Mouse (Mus musculus) kidney, embryonic 16.5 days (tissue): ENCODE results near the gene Mmp11. TPM values are rescaled to one million over a fixed set of nuclear protein-coding genes. Genes with fewer than 3 reads are reported as not detected.
"Not testable (repeated sequence)": the region's sequence is repeated elsewhere in the genome, so short reads cannot be mapped to it uniquely, and the experiment has no call there.

Experiments used
- ATAC-seq: fragments of 200-750 bp; cut with Nextera tagmentation; 2 replicates; pipeline ENCODE4 v1.8.0; 2017; ENCODE audit warnings: moderate TSS enrichment; ENCODE audit not compliant: low FRiP score, low TSS enrichment
- H3K27ac ChIP-seq: fragments of 300-500 bp; sonication (generic); 2 replicates; pipeline ENCODE4 v1.5.1; 2014; ENCODE audit warnings: low read length
- H3K27me3 ChIP-seq: fragments of 300-500 bp; sonication (generic); 2 replicates; pipeline ENCODE4 v1.6.1; 2014; ENCODE audit warnings: low read length, control low read depth, mixed read lengths; ENCODE audit not compliant: insufficient read depth
- H3K36me3 ChIP-seq: fragments of 300-500 bp; sonication (generic); 2 replicates; pipeline ENCODE4 v1.6.1; 2014; ENCODE audit warnings: low read length, control low read depth, mixed read lengths; ENCODE audit not compliant: insufficient read depth
- H3K4me1 ChIP-seq: fragments of 300-500 bp; sonication (generic); 2 replicates; pipeline ENCODE4 v1.6.1; 2014; ENCODE audit warnings: low read length, control low read depth, mixed read lengths; ENCODE audit not compliant: insufficient read depth
- H3K4me2 ChIP-seq: fragments of 300-500 bp; sonication (generic); replicated peaks from 2 replicates; pipeline ENCODE4 v1.6.1; 2014; ENCODE audit warnings: low read depth, low read length
- H3K4me3 ChIP-seq: fragments of 300-500 bp; sonication (generic); 2 replicates; pipeline ENCODE4 v1.5.1; 2014; ENCODE audit warnings: mild to moderate bottlenecking, low read length
- H3K9ac ChIP-seq: fragments of 300-500 bp; sonication (generic); replicated peaks from 2 replicates; pipeline ENCODE4 v1.6.1; 2014; ENCODE audit warnings: low read length
- H3K9me3 ChIP-seq: fragments of 300-500 bp; sonication (generic); 2 replicates; pipeline ENCODE4 v1.6.1; 2016; ENCODE audit warnings: low read length, control low read depth
- WGBS: fragments of 180-500 bp; shearing (Covaris S2); extraction: QIAGEN DNeasy Blood & Tissue Kit; methylation state at CpG from one replicate; pipeline ENCODE4 v1.1.7; 2014; 5-methylcytosine and 5-hydroxymethylcytosine counted together
- polyA plus RNA-seq: library from polyadenylated mRNA; unstranded; fragments of >200 nt; fragmentation: Nextera tagmentation; extraction: Ambion mirVana; gene quantifications from 2 replicates; pipeline ENCODE4 v1.2.1, GENCODE M21; 2015

The Mmp11 gene
- polyA plus RNA-seq, 1 experiment from 2014 or later, result 62.1 TPM

GRCm38 (mm10) chr10:75904391-75904790 lies 31.9 kb downstream of the Mmp11 start:
- no peak overlapping the region for H3K4me2 ChIP-seq
- H3K9ac ChIP-seq, result no peak overlapping the region
- H3K27me3 ChIP-seq, result no peaks in the 10 kb centered on the region
- peaks cover 80% of the 10 kb centered on the region for H3K36me3 ChIP-seq
- H3K4me1 ChIP-seq, result no peaks in the 10 kb centered on the region
- H3K27ac ChIP-seq, result no peak overlapping the region
- no peaks in the 10 kb centered on the region for H3K9me3 ChIP-seq
- ATAC-seq, result no peak
- WGBS, result 87% methylated on average over 5 of the region's 5 CpGs
- H3K4me3 ChIP-seq, result no peak overlapping the region

DNA sequence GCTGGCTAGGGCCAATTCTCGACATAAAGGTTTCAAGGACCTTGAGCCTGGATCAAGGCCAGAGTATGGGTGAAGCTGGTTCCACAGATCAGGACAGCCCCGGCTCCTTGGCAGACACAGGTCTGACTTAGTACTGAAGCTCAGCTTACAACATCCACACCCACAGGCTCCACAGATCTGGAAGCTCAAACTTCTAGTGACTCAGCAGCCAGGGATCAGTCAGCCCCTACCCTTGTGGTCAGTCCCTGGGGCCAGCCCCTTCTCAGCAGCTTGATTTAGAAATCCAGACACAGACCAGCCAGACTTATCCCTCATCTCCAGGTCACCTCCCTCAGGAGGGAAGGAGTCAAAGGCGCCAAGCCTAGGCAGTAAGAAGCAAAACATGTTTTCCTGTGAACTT lies 37.5 kb downstream of the Mmp11 start:
- no peak overlapping the region for H3K4me3 ChIP-seq
- no peak overlapping the region for H3K27ac ChIP-seq
- H3K27me3 ChIP-seq, result no peaks in the 10 kb centered on the region
- no peaks in the 10 kb centered on the region for H3K9me3 ChIP-seq
- peaks cover 3% of the 10 kb centered on the region for H3K4me1 ChIP-seq
- 71% methylated on average over 3 of the region's 3 CpGs for WGBS
- peaks cover 72% of the 10 kb centered on the region for H3K36me3 ChIP-seq
- ATAC-seq, result 0 out of 2 replicates have a peak, but pooled peaks have one; percentile 12
- H3K4me2 ChIP-seq, result no peak overlapping the region
- no peak overlapping the region for H3K9ac ChIP-seq

DNA sequence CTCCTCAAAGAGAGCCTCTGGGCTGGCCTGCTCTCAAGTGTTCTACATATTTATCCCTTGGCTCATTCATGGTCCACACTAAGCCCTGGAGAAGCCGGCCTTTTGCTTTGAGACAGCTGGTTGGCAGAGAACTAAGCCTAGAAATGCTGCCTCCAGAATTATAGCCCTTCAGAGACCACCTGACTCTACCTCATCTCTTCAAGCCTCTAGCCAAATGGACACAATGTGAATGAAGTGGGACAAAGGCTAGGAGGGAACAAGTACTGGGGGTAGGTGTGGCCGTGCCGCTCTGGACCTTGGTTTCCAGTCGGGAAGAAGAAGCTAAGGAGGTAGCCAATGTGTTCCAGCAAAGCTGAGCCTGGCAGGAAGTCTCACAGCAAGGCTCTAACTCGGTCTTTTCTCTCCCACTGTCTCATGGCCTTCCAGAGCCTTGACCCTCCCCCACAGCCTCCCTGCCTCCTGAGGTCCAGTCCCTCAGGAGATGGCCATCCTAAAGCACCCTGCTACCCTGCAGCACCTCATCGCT lies 38.2 kb downstream of the Mmp11 start:
- 71% methylated on average over 6 of the region's 6 CpGs for WGBS
- H3K9me3 ChIP-seq, result no peaks in the 10 kb centered on the region
- peaks cover 65% of the 10 kb centered on the region for H3K36me3 ChIP-seq
- no peak overlapping the region for H3K4me3 ChIP-seq
- peaks cover 9% of the 10 kb centered on the region for H3K4me1 ChIP-seq
- H3K9ac ChIP-seq, result no peak overlapping the region
- no peak overlapping the region for H3K4me2 ChIP-seq
- no peak overlapping the region for H3K27ac ChIP-seq
- no peaks in the 10 kb centered on the region for H3K27me3 ChIP-seq
- ATAC-seq, result no peak

- Histone ChIP-seq H3K4me1 (peaks cover 14% of the 10 kb centered on the region), H3K9ac (no peak overlapping the region), H3K4me2 (no peak overlapping the region), H3K27me3 (no peaks in the 10 kb centered on the region), H3K4me3 (no peak overlapping the region), H3K27ac (no peak overlapping the region), H3K36me3 (peaks cover 58% of the 10 kb centered on the region), H3K9me3 (no peaks in the 10 kb centered on the region)
- WGBS, result 46% methylated on average over 6 of the region's 6 CpGs
- ATAC-seq, result no peak
Measured at GRCm38 (mm10) chr10:75897373-75897772, 38.9 kb downstream of the Mmp11 start.

- Histone ChIP-seq H3K9me3 (no peaks in the 10 kb centered on the region), H3K27ac (no peak overlapping the region), H3K9ac (no peak overlapping the region), H3K27me3 (no peaks in the 10 kb centered on the region), H3K4me2 (no peak overlapping the region), H3K36me3 (peaks cover 46% of the 10 kb centered on the region), H3K4me3 (no peak overlapping the region), H3K4me1 (peaks cover 15% of the 10 kb centered on the region)
- no peak for ATAC-seq
- 100% methylated on average over 1 of the region's 1 CpGs for WGBS
Measured at GRCm38 (mm10) chr10:75896208-75896607, 40.1 kb downstream of the Mmp11 start.

GRCm38 (mm10) chr10:75895730-75896129 lies 40.6 kb downstream of the Mmp11 start:
- Histone ChIP-seq H3K4me1 (peaks cover 15% of the 10 kb centered on the region), H3K9ac (no peak overlapping the region), H3K4me3 (no peak overlapping the region), H3K27ac (no peak overlapping the region), H3K27me3 (no peaks in the 10 kb centered on the region), H3K9me3 (no peaks in the 10 kb centered on the region), H3K4me2 (no peak overlapping the region), H3K36me3 (peaks cover 42% of the 10 kb centered on the region)
- ATAC-seq, result no peak
- 93% methylated on average over 5 of the region's 5 CpGs for WGBS

DNA sequence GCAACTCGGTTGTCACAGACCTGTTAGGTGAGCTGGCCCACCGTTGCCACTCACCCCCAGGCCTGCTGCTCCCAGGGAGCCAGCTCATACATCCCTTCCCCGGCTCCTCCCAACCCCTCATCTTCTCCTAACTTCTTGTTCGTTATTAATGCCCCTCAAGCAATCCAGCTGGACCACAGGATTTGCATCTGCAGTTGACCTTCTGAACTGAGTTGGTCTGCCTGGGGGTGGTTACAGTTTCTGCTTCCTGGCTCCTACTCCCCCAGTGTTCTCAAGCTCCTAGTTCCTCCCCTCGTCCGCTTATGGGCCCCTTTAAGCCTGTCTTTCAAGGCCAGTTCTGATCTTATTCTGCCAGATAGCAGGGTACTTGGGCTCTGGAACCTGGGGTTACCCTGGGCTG lies 41.7 kb downstream of the Mmp11 start:
- Histone ChIP-seq H3K36me3 (peaks cover 35% of the 10 kb centered on the region), H3K9me3 (no peaks in the 10 kb centered on the region), H3K27ac (no peak overlapping the region), H3K4me2 (no peak overlapping the region), H3K27me3 (no peaks in the 10 kb centered on the region), H3K9ac (no peak overlapping the region), H3K4me1 (peaks cover 22% of the 10 kb centered on the region), H3K4me3 (no peak overlapping the region)
- 55% methylated on average over 6 of the region's 6 CpGs for WGBS
- no peak for ATAC-seq

- Histone ChIP-seq H3K27ac (peak within 1 kb of the TSS; percentile 46), H3K9me3 (no peaks in the 10 kb centered on the region), H3K9ac (peak within 1 kb of the TSS; percentile 54)
Measured at GRCm38 (mm10) chr10:75893089-75893750, 43.1 kb downstream of the Mmp11 start, which contains the start of gene Derl3. Derl3 (plus strand) TSS chr10:75893413.

DNA sequence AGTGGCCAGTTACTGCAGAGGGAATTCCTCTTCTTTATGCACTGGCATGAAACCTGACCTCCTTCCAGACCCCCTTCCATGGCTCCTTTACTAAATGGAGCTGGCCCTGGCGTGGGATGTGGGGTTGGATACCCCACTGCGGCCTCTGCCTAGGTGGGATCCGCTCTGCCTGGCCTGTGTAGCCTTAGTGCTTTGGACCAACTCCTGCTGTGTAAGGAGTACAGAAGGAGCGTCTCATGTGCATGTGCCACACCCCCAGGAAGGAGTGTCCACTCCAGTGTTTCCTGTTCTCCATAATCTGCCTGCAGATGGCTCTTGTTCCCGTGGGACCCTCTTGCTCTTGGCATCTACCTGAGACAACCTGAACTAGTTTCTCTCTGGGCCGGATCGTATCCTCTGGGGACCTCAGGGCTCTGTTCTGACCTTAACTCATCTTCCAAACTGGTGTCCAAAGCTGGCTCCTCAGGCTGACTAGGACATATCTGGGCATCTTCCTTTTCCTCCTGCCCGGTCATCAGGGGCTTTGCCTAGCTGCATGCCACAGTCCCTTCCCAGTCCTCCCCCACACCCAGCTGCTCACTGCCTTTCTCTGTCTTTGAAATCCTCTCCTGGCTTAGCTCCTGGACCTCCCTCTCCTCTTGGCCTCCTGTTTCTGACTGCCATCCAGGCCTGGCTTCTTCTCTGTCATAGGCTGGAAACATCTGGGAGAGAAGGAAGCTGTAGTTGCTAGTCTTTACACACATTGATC lies 46.7 kb downstream of the Mmp11 start:
- WGBS, result 23% methylated on average over 8 of the region's 8 CpGs

More at GRCm38 (mm10) chr10:75893089-75893750, 43.1 kb downstream of the Mmp11 start, which contains the start of gene Derl3:
- H3K36me3 ChIP-seq, result peaks cover 33% of the 10 kb centered on the region
- 2% methylated on average over 50 of the region's 51 CpGs for WGBS
- H3K4me1 ChIP-seq, result peaks cover 27% of the 10 kb centered on the region
- peak; percentile 99 for ATAC-seq
- peak within 1 kb of the TSS; percentile 51 for H3K4me3 ChIP-seq
- H3K4me2 ChIP-seq, result peak within 1 kb of the TSS; percentile 87
- H3K27me3 ChIP-seq, result no peaks in the 10 kb centered on the region

GRCm38 (mm10) chr10:75887504-75887903 lies 48.8 kb downstream of the Mmp11 start:
- not testable (repeated sequence) for ATAC-seq, H3K4me3 ChIP-seq, H3K27ac ChIP-seq, H3K9me3 ChIP-seq, H3K9ac ChIP-seq, H3K27me3 ChIP-seq, H3K36me3 ChIP-seq, H3K4me2 ChIP-seq
- WGBS, result 84% methylated on average over 5 of the region's 5 CpGs
- H3K4me1 ChIP-seq, result peaks cover 22% of the 10 kb centered on the region

More for the DNA sequence above, 46.7 kb downstream of the Mmp11 start:
- Histone ChIP-seq H3K4me2 (no peak overlapping the region), H3K9me3 (no peaks in the 10 kb centered on the region), H3K9ac (peak overlapping the region; percentile 37; the same call in 1 of the 2 replicates), H3K36me3 (peaks cover 6% of the 10 kb centered on the region), H3K27ac (0 out of 2 replicates have a peak overlapping the region, but pooled peaks have one; percentile 10), H3K4me1 (peaks cover 27% of the 10 kb centered on the region), H3K4me3 (no peak overlapping the region), H3K27me3 (no peaks in the 10 kb centered on the region)
- no peak for ATAC-seq
